Mouse (Mus musculus) mouse embryonic stem cell (cell line): ENCODE results near the gene Ube2e3.

Experiments used
- in situ Hi-C, 2 experiments: fragments of 300-500 bp; cut with MboI; formaldehyde crosslinking; loops; 1 replicate in 1 of 2; 3 replicates in 1 of 2; pipeline ENCODE4 v1.14.3; 2019 to 2020; ENCODE audit warnings: low sequenced_read_pairs in 2 of 2, low pct_unique_long_range_greater_than_20kb in 1 of 2, mixed read lengths in 1 of 2; ENCODE audit not compliant: unreplicated experiment in 1 of 2

Gene Ube2e3

GRCm38 (mm10) chr2:78965396-78965795, 97.5 kb downstream of the Ube2e3 start:
- in situ Hi-C loops, result no loop called here

DNA sequence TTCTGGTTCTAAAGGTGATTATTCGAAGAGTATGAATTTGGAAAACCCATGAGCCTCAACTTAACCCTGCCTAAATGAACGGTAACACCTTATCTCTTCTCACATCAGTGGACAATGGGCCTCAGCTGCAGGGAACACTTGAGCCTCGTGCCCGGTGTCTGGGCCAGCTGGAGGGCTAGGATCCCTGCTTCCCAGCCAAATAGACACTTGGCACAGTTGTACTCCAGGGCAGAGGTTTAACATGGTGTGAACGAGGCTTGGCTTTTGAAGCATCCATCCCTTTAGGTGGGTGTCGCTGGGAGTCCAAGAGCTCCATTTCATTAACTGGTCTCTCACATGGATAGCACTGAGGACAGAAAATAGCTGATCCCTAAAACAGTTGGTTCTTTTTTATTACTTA, 102.2 kb downstream of the Ube2e3 start:
- in situ Hi-C loops, result no loop called here
